Mouse (Mus musculus) spleen, embryonic (tissue): ENCODE measurements at regions not wholly inside any gene's neighbourhood (a gene's known extent, or its start where the extent isn't known, plus 50 kb on each side); places are given as distances from the start of the nearest gene placed in this dataset.

ENCODE experiments used
- CTCF ChIA-PET: fragments of 350-600 bp; sonication (Branson Sonifier 250); formaldehyde crosslinking; loops from one replicate; lab custom pipeline; 2022; lab: Charles Lee

DNA sequence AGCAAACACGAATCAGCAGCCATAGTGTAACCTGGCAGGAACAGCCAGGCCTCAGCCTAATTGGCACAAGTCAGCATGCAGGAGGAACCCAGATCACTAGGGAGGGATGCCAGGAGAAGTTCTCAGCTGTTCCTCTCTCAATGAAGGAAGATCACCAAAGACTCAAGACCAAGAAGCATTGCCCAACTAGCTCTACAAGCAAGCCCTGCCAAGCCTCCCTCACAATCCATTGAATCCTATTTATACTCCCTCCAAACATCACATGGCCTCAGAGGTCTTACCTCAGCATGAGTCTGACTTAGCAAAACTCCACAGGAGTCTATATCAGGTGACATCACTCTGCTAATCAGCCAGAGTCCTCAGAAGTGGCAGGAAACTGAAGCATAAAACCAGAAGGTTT is 135.1 kb downstream of the Rbm43 start:
- CTCF ChIA-PET = no interaction called here

DNA sequence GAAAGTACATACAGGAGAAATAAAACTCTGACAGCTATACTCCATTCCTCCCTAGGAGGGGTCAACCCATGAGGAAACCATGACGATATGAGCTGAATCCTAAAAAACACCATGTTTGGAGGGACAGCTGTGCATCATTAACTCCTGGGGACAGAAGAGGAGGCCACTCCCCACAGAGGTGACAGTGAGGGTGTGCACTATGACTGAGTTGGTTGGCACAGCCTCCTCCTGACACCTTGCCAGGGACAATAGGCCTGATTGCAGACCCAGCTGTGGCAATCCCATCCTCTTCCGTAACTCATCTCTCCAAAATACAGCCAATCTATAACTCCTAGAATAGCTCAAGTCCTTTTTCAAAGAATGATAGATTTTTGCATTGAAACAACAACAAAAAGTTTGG is 112.0 kb downstream of the Rbm43 start:
- CTCF ChIA-PET = no interaction called here

DNA sequence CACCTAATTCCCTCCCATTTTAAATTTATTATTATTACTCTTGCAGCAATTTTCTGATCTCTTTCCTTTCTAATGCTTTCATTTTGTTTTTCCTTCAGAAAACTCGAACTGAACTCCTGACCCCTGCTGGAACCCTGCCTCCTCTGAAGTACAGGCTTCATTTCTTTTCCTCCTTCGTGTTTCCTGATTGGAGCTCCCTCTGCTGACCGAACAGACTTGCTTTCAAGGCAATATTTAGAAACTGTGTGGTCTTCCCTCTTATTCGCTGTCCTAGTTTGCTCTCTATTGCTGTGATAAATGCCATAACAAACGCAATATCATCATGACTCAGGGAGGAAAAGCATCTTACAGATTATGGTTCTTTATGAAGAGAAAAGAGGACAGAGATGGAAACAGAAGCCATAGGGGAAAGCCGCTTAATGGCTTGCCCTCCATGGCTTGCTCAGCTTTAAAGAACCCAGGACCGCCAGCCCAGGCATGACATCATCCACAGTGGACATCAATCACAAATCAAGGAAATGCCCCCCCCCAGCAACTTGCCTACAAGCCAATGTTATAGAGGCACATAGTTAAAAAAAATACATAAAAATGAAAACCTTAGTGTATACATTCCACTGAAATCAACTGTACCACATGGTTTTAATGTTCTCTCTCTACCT is 104.5 kb downstream of the Rbm43 start:
- CTCF ChIA-PET = interaction anchor here (0.7 kb wide), 1 partner anchor 456 kb away, joined by 3 read pairs; no protein-coding TSS in a partner anchor

DNA sequence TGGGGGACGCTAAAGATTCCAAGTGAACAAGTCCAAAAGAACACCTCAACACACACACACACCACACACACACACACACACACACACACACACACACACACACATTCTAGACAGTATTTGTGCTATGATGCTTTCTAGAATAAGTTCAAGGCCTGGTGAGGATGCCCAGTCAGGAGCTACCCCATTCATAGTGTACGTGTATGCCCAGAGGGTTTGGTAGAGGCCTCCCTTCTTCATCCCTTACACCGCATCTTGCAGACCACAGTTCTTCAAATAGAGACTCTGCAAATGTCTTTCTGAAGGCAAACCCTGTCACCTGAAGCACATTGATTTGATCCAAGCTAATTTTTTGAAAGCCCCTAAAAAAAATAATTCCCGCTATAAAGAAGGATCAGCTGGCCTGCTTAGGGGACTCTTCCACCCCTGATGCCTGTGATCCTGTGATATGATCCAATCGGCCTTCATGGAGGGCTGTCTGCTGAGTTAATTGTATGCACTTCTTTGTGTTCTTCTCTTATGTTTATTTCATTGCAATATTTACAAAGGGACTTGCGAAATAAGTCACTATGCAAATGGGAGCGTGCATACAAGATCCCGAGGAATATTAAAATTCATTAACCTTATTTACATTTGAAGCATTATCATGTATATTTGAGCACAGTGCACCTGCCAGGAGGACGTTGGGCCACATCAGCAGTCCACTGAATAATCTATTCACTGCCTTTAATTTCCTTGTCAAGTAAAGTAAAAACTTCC is 103.8 kb downstream of the Rbm43 start:
- CTCF ChIA-PET = no interaction called here

DNA sequence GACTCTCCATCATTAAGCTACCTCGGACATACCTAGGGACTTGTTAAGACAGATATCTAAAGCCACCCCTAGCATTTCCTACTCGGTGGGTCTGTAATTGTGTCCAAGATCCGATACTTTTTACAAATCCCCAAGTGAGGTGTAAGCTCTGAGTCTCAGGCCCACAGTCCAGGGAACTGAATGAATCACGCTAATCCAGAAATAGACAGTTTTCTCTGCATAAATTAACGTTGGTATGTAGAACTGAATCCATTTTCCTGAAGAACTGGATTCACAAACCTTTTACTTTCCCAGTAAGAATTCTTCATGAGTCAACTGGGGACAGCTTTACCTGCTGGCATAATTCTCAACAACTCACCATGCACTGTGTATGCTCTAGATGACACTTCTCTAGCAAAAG is 97.1 kb downstream of the Rbm43 start:
- CTCF ChIA-PET = no interaction called here

DNA sequence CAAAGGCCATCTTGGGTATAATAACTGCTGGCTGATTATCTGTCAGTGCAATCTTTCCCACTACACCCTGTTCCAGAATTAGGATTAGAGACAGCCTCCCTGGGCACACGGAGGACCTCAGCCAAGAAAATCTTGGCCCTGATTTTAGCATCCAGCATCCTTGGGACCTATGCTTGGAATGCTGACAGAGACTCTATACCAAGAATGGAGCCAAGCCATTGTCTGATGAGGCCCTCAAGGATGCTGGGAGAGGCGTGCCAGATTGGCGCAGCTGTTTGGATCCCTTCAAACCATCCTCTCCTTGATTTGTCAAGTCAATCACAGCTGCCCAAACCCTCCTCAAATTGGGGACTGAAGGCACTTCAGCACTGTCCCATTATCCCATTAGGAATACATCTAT is 94.2 kb downstream of the Rbm43 start:
- CTCF ChIA-PET = no interaction called here

DNA sequence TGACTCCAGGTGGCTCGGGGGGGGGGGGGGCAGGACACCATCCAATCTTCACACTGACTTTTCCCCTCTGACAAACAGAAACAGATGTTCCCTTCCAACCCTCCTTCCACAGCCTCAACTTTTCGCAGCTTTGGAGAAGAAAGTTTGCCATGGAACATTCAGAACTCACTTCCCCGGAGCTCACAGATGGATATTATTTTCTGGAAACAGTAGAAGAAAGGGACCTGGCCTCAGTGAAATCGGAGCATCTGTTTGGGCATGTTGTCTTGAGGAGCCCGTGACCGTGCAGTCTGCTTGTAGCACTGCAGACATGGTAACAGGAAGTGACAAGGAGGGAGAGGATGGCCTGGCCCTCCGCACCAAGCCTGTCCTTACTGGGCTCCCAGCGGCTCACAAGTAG is 90.1 kb downstream of the Rbm43 start:
- CTCF ChIA-PET = no interaction called here

DNA sequence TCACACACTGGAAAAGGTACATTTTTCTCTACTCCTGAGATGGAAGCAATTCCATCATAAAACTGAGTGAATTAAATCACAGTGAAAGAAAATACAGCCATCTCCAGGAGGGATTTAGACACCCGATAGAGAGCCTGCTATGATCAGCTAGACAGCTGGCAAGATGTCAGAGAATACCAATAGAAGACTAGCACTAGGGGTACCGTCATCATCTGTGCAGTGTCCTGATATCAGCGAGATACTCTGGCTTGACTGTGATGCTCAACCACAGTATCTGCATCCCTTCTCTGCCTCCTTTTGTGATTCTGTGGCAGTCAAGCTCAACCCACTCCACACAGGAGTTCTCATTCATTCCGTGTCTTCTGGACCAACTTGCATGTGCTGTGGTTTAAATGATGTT is 87.4 kb downstream of the Rbm43 start:
- CTCF ChIA-PET = no interaction called here

DNA sequence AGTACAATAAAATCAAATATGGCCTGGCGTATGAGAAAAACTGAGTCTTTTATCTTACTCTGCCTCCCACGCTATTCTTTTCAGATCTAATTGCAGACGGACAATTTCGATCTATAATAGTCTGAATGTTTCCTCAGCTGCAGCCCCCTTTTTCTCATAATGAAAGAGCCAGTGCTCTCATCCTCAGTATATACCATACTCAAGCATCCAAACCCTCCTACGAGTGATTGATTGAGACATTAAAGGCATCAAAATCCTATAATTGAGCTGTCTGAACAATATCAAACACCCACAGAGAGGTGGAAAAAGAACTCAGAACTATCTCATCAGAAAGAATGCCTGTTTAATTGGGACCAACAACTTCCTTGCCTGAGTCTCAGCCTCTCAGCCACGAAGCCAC is 87.0 kb downstream of the Rbm43 start:
- CTCF ChIA-PET = no interaction called here

DNA sequence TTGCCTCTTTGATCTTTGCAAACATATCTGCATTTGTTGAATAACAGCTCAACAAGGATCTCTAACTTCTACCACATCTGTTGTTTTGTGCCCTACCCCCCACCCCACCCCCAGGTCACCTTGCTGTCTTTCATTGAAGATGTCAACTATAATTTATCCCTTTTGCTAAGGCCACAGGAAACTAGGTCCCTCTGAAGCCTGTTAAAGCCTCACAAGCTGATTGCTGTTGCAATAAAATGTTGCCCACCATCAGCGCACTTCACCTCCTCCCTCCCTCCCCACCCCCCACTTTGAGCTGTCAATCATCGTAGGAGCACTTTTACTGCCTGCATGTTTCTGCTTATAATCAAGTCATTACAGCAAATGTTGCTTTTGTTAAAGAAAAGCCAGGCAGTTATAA is 86.5 kb downstream of the Rbm43 start:
- CTCF ChIA-PET = no interaction called here

DNA sequence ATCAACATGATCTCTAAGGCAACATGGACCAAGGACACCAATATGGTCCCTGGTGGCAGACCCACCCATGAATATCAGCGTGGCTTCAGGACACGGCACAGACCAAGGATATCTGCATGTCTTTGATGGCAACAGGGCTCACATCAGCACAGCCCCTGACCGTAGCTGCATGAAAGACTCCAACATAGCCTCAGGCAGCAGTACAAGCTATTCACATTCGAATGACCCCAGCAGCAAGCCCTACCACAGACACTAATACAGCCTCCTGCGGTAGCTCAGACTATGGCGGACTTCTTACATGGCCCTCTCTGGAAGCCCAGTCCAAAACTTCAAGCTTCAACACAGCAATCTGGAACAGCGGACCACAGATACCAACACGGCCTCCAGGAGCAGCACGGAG is 84.4 kb downstream of the Rbm43 start:
- CTCF ChIA-PET = no interaction called here

DNA sequence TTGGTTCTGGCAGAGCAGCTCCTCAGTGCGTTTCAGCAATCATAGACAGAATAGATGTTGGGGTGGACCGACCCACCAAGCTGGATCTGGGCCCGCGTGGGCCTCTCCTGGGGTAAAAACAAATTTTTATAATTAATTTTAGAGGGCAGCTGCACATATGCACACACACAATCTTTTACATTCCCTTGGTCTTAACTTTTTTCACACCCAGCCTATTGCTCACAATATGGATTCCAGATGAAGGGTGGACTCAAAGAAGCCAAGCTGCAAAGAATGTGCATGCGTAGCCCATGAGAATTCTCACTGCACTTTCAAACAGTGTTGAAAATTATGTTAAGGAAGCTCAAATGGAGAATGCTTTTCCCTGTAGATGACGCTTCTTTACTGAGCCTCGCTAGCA is 83.3 kb downstream of the Rbm43 start:
- CTCF ChIA-PET = interaction anchor here (0.6 kb wide), 1 partner anchor 47 kb away, joined by 8 read pairs; no protein-coding TSS in a partner anchor

DNA sequence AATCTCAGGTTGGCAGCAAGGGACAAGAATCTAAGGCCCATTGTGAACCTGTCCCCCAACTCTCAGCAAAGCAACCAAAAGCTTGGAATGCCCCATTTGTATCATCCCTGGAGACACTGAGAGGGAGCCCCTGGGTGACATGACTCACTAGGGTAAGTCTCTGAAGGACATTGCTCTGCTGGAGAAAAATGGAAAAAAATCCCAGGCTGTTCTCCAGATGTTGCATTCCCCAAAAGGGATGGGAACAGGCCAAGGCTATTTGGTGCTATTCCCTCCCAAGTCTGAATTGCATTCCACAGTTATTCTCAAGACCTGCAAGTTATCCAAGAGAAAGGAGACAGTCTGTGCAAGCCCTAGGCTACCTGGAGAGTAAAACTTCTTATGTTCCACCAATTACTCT is 77.7 kb downstream of the Rbm43 start:
- CTCF ChIA-PET = interaction anchor here (0.6 kb wide), 1 partner anchor 24 kb away, joined by 4 read pairs; no protein-coding TSS in a partner anchor

DNA sequence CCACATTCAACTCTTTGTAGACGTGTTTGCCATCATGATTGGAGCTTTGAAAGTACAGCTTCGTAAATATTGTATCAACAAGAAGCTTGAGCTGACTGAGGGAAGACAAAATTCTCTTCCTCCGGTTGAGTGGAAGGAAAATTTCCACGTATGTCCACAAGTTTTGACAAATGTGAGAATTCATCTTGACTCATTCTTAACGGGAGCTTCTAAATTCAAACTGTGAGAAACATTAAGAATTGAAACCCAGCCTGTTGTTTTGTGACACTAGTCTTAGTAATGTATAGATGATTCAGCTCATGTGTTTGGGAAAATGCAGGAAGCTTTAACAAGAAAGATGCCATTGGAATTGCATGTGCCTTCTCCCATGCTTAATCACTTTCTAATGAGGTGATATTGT is 68.9 kb downstream of the Rbm43 start:
- CTCF ChIA-PET = no interaction called here

DNA sequence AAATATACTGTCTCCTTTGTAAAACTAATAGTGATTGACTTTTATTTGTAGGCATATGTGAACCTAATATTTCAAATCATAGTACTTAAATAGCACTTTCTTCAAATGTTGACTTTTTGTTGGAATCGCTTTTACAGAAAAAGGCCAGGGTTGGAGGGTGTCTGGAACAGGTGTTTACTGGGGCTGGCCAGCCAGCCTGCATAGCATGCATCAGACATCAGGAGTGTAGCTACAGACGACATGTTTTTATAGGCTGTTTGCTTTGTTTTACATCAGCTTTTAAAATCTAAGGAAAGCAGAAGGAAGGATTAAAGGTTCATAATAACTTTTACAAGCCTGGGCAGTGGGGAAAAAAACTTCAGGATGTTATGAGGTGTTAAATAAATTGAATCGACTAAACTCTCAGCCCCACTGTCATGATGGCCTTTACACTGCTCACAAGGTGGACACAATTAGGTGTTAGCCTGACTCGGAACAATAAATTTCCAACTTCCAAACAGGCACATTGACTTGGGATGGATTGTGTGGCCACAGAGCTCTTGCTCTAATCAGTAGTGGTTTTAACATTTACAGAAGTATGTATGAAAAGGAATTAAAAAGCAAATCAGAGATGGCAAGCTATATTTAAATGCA is 66.0 kb downstream of the Rbm43 start:
- CTCF ChIA-PET = interaction anchor here (0.7 kb wide), 1 partner anchor 15 kb away, joined by 3 read pairs; no protein-coding TSS in a partner anchor

DNA sequence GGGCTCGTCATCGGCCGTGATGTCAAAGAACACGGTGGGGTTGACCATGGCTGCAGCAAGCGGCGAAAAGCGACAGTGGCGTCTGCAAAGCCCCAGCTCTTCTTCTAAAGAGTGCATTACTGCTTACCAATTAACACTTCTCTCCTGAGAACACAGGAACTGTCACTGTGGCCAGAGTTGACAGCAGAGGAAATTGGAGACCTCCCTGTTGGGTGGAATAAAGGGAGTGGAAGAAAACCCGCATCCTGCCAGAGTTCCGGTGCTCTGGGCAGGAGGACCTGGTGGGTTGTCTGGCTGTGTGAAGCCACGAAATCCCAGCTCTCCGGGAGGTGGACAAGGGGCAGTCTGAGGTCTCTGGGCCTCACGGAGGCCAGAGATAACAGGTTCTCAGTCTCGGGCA is 63.4 kb downstream of the Rbm43 start:
- CTCF ChIA-PET = no interaction called here
